Mouse (Mus musculus) neural tube, embryonic 11.5 days (tissue): Measurements from ENCODE around the gene Hexb. TPM values are rescaled to one million over a fixed set of nuclear protein-coding genes. Genes with fewer than 3 reads are reported as not detected.
"Not testable (repeated sequence)": the region's sequence is repeated elsewhere in the genome, so short reads cannot be mapped to it uniquely, and the experiment has no call there.

ENCODE experiments used
- ATAC-seq: fragments of 200-750 bp; cut with Nextera tagmentation; 2 replicates; pipeline ENCODE4 v1.8.0; 2017; ENCODE audit warnings: moderate number of reproducible peaks, mild to moderate bottlenecking, moderate TSS enrichment, moderate library complexity; ENCODE audit not compliant: insufficient read depth, low FRiP score, low TSS enrichment
- DNase-seq: peaks from one replicate; pipeline ENCODE4 v3.0.0-alpha.2; 2015; ENCODE audit warnings: low spot score
- H3K27ac ChIP-seq: fragments of 300-500 bp; sonication (generic); 2 replicates; pipeline ENCODE4 v1.5.1; 2014; ENCODE audit warnings: low read depth, mild to moderate bottlenecking, low read length
- H3K27me3 ChIP-seq: fragments of 300-500 bp; sonication (generic); 2 replicates; pipeline ENCODE4 v1.6.1; 2014; ENCODE audit warnings: mild to moderate bottlenecking, low read length, mixed read lengths; ENCODE audit not compliant: control insufficient read depth, insufficient read depth
- H3K36me3 ChIP-seq: fragments of 300-500 bp; sonication (generic); 2 replicates; pipeline ENCODE4 v1.6.1; 2014; ENCODE audit warnings: mild to moderate bottlenecking, low read length, moderate library complexity, mixed read lengths; ENCODE audit not compliant: control insufficient read depth, insufficient read depth
- H3K4me1 ChIP-seq: fragments of 300-500 bp; sonication (generic); 2 replicates; pipeline ENCODE4 v1.6.1; 2014; ENCODE audit warnings: low read length, mixed read lengths; ENCODE audit not compliant: control insufficient read depth, insufficient read depth
- H3K4me2 ChIP-seq: fragments of 300-500 bp; sonication (generic); 2 replicates; pipeline ENCODE4 v1.6.1; 2014; ENCODE audit warnings: low read depth, mild to moderate bottlenecking, moderate library complexity
- H3K4me3 ChIP-seq: fragments of 300-500 bp; sonication (generic); 2 replicates; pipeline ENCODE4 v1.5.1; 2014; ENCODE audit warnings: low read depth, low read length
- H3K9ac ChIP-seq: fragments of 300-500 bp; sonication (generic); 2 replicates; pipeline ENCODE4 v1.6.1; 2014; ENCODE audit warnings: mild to moderate bottlenecking, low read length
- H3K9me3 ChIP-seq: fragments of 300-500 bp; sonication (generic); 2 replicates; pipeline ENCODE4 v1.6.1; 2016; ENCODE audit warnings: low read length; ENCODE audit not compliant: control insufficient read depth
- WGBS: fragments of 180-500 bp; shearing (Covaris S2); extraction: QIAGEN DNeasy Blood & Tissue Kit; methylation state at CpG from one replicate; pipeline ENCODE4 v1.1.7; 2014; 5-methylcytosine and 5-hydroxymethylcytosine counted together
- polyA plus RNA-seq: library from polyadenylated mRNA; unstranded; fragments of >200 nt; fragmentation: Nextera tagmentation; extraction: Ambion mirVana; gene quantifications from 2 replicates; pipeline ENCODE4 v1.2.1, GENCODE M21; 2014

Gene Hexb
- polyA plus RNA-seq, 1 experiment from 2014 or later = 25.3 TPM

DNA sequence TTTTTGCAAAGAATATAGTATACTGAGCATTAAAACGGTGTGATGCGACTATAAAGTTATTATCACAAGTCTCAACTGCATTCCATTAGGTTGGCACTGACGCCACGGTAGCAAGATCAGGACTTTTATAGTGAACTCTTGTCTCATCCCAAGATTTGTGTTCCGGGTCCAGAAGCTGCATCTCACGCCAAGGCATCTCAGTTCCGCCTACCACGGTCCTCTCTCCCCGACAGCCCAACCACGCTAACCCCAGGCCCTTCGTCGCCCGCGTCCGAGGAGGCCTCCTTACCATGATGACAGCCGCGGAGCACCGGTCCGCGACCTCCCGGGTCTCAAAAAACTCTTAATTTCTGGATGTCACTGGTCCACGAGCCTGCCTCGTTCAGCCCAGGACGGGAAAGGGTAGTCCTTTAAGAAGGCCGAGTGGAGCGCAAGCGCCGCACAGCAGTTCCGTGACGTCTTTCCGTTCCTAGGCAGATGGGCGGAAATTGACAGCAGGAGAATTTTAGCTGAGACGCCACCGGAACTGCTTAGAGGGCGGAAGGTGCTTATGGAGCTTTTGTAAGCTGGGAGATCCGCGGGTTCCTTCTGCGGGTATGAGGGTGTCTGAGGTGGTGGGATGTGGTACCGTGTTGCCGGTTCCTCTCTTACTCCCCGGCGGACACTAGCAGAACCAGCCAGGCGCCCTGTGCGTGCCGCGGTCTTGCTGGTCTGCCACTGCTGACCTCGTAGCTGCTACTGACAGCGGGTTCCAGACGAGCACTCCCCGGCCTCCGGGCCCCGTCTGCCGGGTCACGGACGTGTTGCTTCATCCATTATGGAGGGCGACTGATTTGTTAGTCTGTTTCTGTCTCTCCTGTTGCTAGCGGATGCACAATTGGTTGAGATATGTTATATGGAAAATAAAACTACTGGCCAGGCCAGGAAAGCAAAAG is 60.4 kb downstream of the Hexb start, which contains the start of the genes Gfm2 and Nsa2:
Gene Gfm2 (plus strand): TSS at position 472 of the 935 bp plus-strand sequence.
Gene Nsa2 (minus strand): TSS at position 472 of the 935 bp plus-strand sequence.
- Histone ChIP-seq H3K27me3 (no peaks in the 10 kb centered on the region), H3K9ac (peak within 1 kb of the TSS; percentile 92), H3K4me1 (0 out of 2 replicates have a peak, but pooled peaks cover 2% of the 10 kb centered on the region), H3K4me3 (peak within 1 kb of the TSS; percentile 92), H3K4me2 (peak within 1 kb of the TSS; percentile 58), H3K27ac (peak within 1 kb of the TSS; percentile 83; the same call in 1 of the 2 replicates), H3K36me3 (peaks cover 1% of the 10 kb centered on the region; the same call in 1 of the 2 replicates), H3K9me3 (no peaks in the 10 kb centered on the region)
- under 1% methylated on average over 57 of the region's 57 CpGs for WGBS
- peak; percentile 91 for ATAC-seq
- peak; percentile 93 for DNase-seq

- H3K27me3 ChIP-seq, H3K36me3 ChIP-seq, H3K9ac ChIP-seq, H3K4me1 ChIP-seq, H3K4me2 ChIP-seq, H3K27ac ChIP-seq, H3K4me3 ChIP-seq, H3K9me3 ChIP-seq, DNase-seq, ATAC-seq: not testable (repeated sequence)
- WGBS = no CpG with 5 or more reads among the region's 2 CpGs
Measured at GRCm38 (mm10) chr13:97130413-97130812, 67.7 kb downstream of the Hexb start.

- not testable (repeated sequence) for H3K36me3 ChIP-seq, ATAC-seq
- 87% methylated on average over 2 of the region's 4 CpGs for WGBS
Measured at GRCm38 (mm10) chr13:97129654-97130053, 68.5 kb downstream of the Hexb start.

More at GRCm38 (mm10) chr13:97129654-97130053, 68.5 kb downstream of the Hexb start:
- not testable (repeated sequence) for H3K4me3 ChIP-seq, H3K27me3 ChIP-seq, H3K27ac ChIP-seq, H3K4me2 ChIP-seq, H3K9ac ChIP-seq, H3K9me3 ChIP-seq, DNase-seq, H3K4me1 ChIP-seq

Other genes starting within 250 kb of the Hexb start
- gene 1700029F12Rik, start 164.0 kb downstream of the Hexb start, polyA plus RNA-seq = not detected in 2 replicates
- gene Fam169a, start 131.1 kb downstream of the Hexb start, polyA plus RNA-seq = 14.2 and 15.2 TPM in 2 replicates
- 0.24 and 0.45 TPM in 2 replicates for gene Gm6169, start 99.1 kb downstream of the Hexb start, polyA plus RNA-seq
- 34.5 and 39.6 TPM in 2 replicates for gene Gfm2, start 60.4 kb downstream of the Hexb start, polyA plus RNA-seq
- gene Nsa2, start 60.4 kb downstream of the Hexb start, polyA plus RNA-seq = 72.3 and 73.1 TPM in 2 replicates
- gene Enc1, start 42.7 kb upstream of the Hexb start, polyA plus RNA-seq = 23.6 and 24.3 TPM in 2 replicates